Mouse (Mus musculus) MEL (cell line): ENCODE data around the gene 5730455P16Rik.

Source experiments
- CTCF ChIP-seq, 3 experiments: IDR thresholded peaks in 2 of 3; conservative IDR thresholded peaks in 1 of 3; 2 replicates each; pipeline ENCODE4 v1.5.1; 2011 to 2012; ENCODE audit warnings: low read length in 3 of 3, low read depth in 2 of 3, mild to moderate bottlenecking in 2 of 3, improper control_type of control experiment in 1 of 3, inconsistent platforms in 1 of 3, mixed read lengths in 1 of 3, moderate library complexity in 1 of 3; ENCODE audit not compliant: control insufficient read depth in 1 of 3, insufficient read depth in 1 of 3, poor library complexity in 1 of 3, severe bottlenecking in 1 of 3
- ELF1 ChIP-seq: IDR thresholded peaks from 2 replicates; pipeline ENCODE4 v1.6.1; 2014; ENCODE audit warnings: low read depth, mild to moderate bottlenecking, inconsistent platforms, low read length, improper control_type of control experiment, moderate library complexity
- EP300 ChIP-seq, 2 experiments: IDR thresholded peaks; 2 replicates each; pipeline ENCODE4 v1.6.1; 2011; ENCODE audit warnings: improper control_type of control experiment in 2 of 2, low read length in 2 of 2, low read depth in 1 of 2, mild to moderate bottlenecking in 1 of 2
- ETS1 ChIP-seq: IDR thresholded peaks from 2 replicates; pipeline ENCODE4 v1.6.1; 2012; ENCODE audit warnings: low read depth, mild to moderate bottlenecking, inconsistent platforms, low read length, improper control_type of control experiment, moderate library complexity
- GATA1 ChIP-seq: IDR thresholded peaks from 2 replicates; pipeline ENCODE4 v1.6.1; 2011; ENCODE audit warnings: low read depth, low read length, improper control_type of control experiment
- HCFC1 ChIP-seq: IDR thresholded peaks from 2 replicates; pipeline ENCODE4 v1.6.1; 2012; ENCODE audit warnings: low read depth, mild to moderate bottlenecking, inconsistent platforms, low read length, improper control_type of control experiment, moderate library complexity
- JUND ChIP-seq: IDR thresholded peaks from 2 replicates; pipeline ENCODE4 v1.6.1; 2011; ENCODE audit warnings: low read depth, mild to moderate bottlenecking, improper control_type of control experiment, low read length
- MXI1 ChIP-seq: IDR thresholded peaks from 2 replicates; pipeline ENCODE4 v1.6.1; 2011; ENCODE audit warnings: mild to moderate bottlenecking, low read depth, low read length, improper control_type of control experiment
- NELFE ChIP-seq: IDR thresholded peaks from 2 replicates; pipeline ENCODE4 v1.6.1; 2011; ENCODE audit warnings: low read depth, low read length, improper control_type of control experiment
- POLR2A ChIP-seq, 2 experiments: IDR thresholded peaks; 2 replicates each; pipeline ENCODE4 v1.6.1; 2011 to 2012; ENCODE audit warnings: low read length in 2 of 2, mild to moderate bottlenecking in 2 of 2, control low read depth in 1 of 2, improper control_type of control experiment in 1 of 2, low read depth in 1 of 2, moderate library complexity in 1 of 2; ENCODE audit not compliant: control insufficient read depth in 1 of 2, insufficient read depth in 1 of 2, poor library complexity in 1 of 2
- UBTF ChIP-seq: IDR thresholded peaks from 2 replicates; pipeline ENCODE4 v1.6.1; 2012; ENCODE audit warnings: low read depth, mild to moderate bottlenecking, inconsistent platforms, low read length, improper control_type of control experiment, moderate library complexity, borderline replicate concordance; ENCODE audit not compliant: insufficient read depth
- USF1 ChIP-seq: IDR thresholded peaks from 2 replicates; pipeline ENCODE4 v1.6.1; 2014; ENCODE audit warnings: low read depth, mild to moderate bottlenecking, inconsistent platforms, low read length, improper control_type of control experiment, moderate library complexity

DNA sequence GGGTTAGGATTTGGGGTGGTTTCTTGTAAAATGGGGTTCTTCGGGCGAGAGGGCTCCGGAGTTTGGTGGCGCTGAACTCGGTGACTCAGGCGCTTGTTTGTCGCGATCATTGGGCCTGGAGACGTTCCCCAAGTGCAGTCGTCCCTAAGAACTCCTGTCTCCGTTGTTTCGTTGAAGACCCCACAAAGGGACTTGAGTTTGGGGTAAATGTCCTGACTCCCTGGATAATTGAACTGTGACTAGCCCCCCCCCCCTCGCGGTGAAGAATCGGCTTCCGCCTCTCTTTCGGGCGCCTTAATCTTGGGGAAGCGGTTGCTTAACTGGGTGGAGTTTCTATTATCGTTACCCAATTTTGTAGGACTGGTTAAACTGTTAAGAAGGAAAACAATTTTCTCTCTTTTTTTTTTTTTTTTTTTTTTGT is 5.8 kb upstream of the 5730455P16Rik start:
- no peak for TF ChIP-seq CTCF (IDR thresholded peaks at IDR 0.05 in 2 of 3, conservative IDR thresholded peaks at IDR 0.05 in 1 of 3; ENCODE audit: control insufficient read depth in 1 of 3, insufficient read depth in 1 of 3, low read depth in 2 of 3, low read length in 3 of 3, poor library complexity in 1 of 3, severe bottlenecking in 1 of 3)
- no peak for TF ChIP-seq NELFE
- peak; percentile 84 to 95 for TF ChIP-seq EP300 (IDR thresholded peaks at IDR 0.05; ENCODE audit: low read depth in 1 of 2, low read length in 2 of 2)
- no peak for TF ChIP-seq JUND
- TF ChIP-seq UBTF, result 0 out of 2 replicates have a peak, but pooled peaks have one; percentile 43
- peak; percentile 23 to 69; a peak in 3 of 4 replicates for TF ChIP-seq POLR2A (IDR thresholded peaks at IDR 0.05; ENCODE audit: control insufficient read depth in 1 of 2, insufficient read depth in 1 of 2, low read depth in 1 of 2, low read length in 2 of 2, poor library complexity in 1 of 2)
- peak; percentile 71; the same call in 1 of the 2 replicates for TF ChIP-seq ELF1
- peak; percentile 89 for TF ChIP-seq GATA1
- no peak for TF ChIP-seq USF1
- TF ChIP-seq HCFC1, result peak; percentile 56; the same call in 1 of the 2 replicates
- TF ChIP-seq ETS1, result peak; percentile 83
- no peak for TF ChIP-seq MXI1
